Mouse (Mus musculus) lung, postnatal 0 days (tissue): ENCODE data around the gene Pip4k2a.

Source experiments
- CTCF ChIP-seq: IDR thresholded peaks from 2 replicates; pipeline ENCODE4 v1.5.1; 2016; ENCODE audit warnings: antibody characterized with exemption, mild to moderate bottlenecking
- EP300 ChIP-seq: IDR thresholded peaks from 2 replicates; pipeline ENCODE4 v1.6.1; 2016; ENCODE audit warnings: antibody characterized with exemption, mild to moderate bottlenecking, control low read depth

DNA sequence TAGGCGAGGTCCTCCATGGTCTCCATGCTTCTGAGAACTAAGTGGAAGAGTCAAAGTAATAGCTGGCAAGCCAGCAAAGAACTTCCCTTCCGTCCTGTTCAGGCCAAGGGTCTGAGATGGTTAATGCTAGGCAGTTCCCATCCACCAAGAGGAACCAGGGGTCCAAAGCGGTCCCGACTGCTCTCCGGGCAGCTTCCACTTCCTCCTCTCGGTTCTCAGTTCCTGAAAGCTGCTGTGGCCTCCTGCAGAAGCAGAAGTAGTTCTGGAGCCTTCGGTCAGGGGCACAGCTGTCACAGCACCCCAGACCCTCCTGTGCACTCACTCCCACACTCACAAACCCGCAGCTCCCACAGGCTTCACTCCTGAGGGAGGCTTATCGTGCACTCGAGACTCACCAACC, 6.9 kb upstream of the Pip4k2a start:
- no peak for TF ChIP-seq CTCF
- TF ChIP-seq EP300, result no peak
